Mouse (Mus musculus): ENCODE measurements around the gene Prm1.

DNA sequence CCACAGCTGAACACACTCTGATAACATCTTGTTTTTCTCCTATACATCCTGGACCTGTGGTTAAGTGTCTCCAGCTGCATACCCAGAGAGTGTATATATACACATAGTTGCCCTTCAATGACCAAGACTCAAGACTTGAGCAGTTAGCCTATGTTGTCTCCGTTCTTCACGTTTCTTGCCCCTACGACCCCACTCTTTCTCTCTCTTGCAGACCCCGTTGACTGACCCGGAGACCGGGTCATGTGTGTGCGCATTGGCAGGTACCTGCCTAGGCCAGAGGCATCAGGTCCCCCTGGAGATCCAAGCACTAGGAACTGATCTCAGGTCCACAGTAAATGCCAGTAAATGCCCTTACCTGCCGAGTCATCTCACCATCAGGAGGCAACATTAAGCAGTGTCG, 21.6 kb upstream of the Prm1 start:
- no peak for TF ChIP-seq POLR2A (IDR thresholded peaks at IDR 0.05; ENCODE audit: low read depth, low read length)
- no peak for TF ChIP-seq CTCF (IDR thresholded peaks at IDR 0.05; ENCODE audit: borderline replicate concordance, insufficient read depth, low read length)
